Mouse (Mus musculus) cortical plate, adult 2 months (tissue): ENCODE results near the gene Gm44965. TPM values are rescaled to one million over a fixed set of nuclear protein-coding genes. Genes with fewer than 3 reads are reported as not detected.

Experiments
- H3K27ac ChIP-seq: fragments of 200-500 bp; 2 replicates; pipeline ENCODE4 v1.5.1; 2012; ENCODE audit warnings: low read length, control low read depth, inconsistent platforms; ENCODE audit not compliant: insufficient read depth
- H3K4me1 ChIP-seq: fragments of 200-500 bp; 2 replicates; pipeline ENCODE4 v1.6.1; 2011; ENCODE audit warnings: low read length; ENCODE audit not compliant: control insufficient read depth, insufficient read depth
- H3K4me3 ChIP-seq: fragments of 200-500 bp; 2 replicates; pipeline ENCODE4 v1.5.1; 2011; ENCODE audit warnings: mild to moderate bottlenecking, low read length, control low read depth; ENCODE audit not compliant: insufficient read depth
- CTCF ChIP-seq: fragments of 200-500 bp; IDR thresholded peaks from 2 replicates; pipeline ENCODE4 v1.5.1; 2011; ENCODE audit warnings: mild to moderate bottlenecking, control low read depth, low read length; ENCODE audit not compliant: insufficient read depth; ENCODE audit errors: extremely low read depth
- POLR2A ChIP-seq: fragments of 200-500 bp; IDR thresholded peaks from 2 replicates; pipeline ENCODE4 v1.6.1; 2011; ENCODE audit warnings: mild to moderate bottlenecking, low read length, control low read depth; ENCODE audit not compliant: insufficient read depth; ENCODE audit errors: extremely low read depth
- polyA plus RNA-seq: library from polyadenylated mRNA; depleted of rRNA; stranded (reverse); fragments of >200 nt; gene quantifications from 2 replicates; pipeline ENCODE4 v1.2.3, GENCODE M21; 2012

The Gm44965 gene
- polyA plus RNA-seq, 1 experiment: 0.56 TPM

GRCm38 (mm10) chr6:48594043-48594738, 450 bp downstream of the Gm44965 start:
- H3K27ac ChIP-seq: peak overlapping the region; percentile 99
- H3K4me3 ChIP-seq: peak overlapping the region; percentile 65
- peaks cover 2% of the 10 kb centered on the region; the same call in 1 of the 2 replicates for H3K4me1 ChIP-seq
- TF ChIP-seq CTCF (no peak), POLR2A (peak; percentile 58; the same call in 1 of the 2 replicates)

- Histone ChIP-seq H3K27ac (no peak overlapping the region), H3K4me1 (peaks cover 2% of the 10 kb centered on the region; the same call in 1 of the 2 replicates), H3K4me3 (peak overlapping the region; percentile 65; the same call in 1 of the 2 replicates)
- TF ChIP-seq CTCF (no peak), POLR2A (no peak)
Measured at GRCm38 (mm10) chr6:48595278-48595677, 1.5 kb downstream of the Gm44965 start.

GRCm38 (mm10) chr6:48596545-48597232, 2.9 kb downstream of the Gm44965 start:
- Histone ChIP-seq H3K27ac (no peak overlapping the region), H3K4me1 (peaks cover 4% of the 10 kb centered on the region; the same call in 1 of the 2 replicates), H3K4me3 (no peak overlapping the region)
- TF ChIP-seq CTCF: no peak
- no peak for TF ChIP-seq POLR2A

DNA sequence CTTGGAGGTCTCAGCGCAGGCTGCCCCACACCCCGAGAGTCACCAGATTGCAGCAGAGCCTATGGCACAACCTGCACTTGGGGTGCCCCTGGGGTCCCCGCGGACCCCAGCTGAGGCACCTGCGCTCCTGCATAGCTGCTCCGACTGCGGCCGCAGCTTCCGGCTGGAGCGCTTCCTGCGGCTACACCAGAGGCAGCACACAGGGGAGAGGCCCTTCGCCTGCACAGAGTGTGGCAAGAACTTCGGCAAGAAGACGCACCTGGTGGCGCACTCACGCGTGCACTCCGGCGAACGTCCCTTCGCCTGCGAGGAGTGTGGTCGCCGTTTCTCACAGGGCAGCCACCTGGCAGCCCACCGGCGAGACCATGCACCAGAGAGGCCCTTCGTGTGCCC, 3.5 kb downstream of the Gm44965 start:
- Histone ChIP-seq H3K4me3 (no peak overlapping the region), H3K27ac (no peak overlapping the region), H3K4me1 (peaks cover 4% of the 10 kb centered on the region; the same call in 1 of the 2 replicates)
- TF ChIP-seq POLR2A (no peak), CTCF (no peak)

DNA sequence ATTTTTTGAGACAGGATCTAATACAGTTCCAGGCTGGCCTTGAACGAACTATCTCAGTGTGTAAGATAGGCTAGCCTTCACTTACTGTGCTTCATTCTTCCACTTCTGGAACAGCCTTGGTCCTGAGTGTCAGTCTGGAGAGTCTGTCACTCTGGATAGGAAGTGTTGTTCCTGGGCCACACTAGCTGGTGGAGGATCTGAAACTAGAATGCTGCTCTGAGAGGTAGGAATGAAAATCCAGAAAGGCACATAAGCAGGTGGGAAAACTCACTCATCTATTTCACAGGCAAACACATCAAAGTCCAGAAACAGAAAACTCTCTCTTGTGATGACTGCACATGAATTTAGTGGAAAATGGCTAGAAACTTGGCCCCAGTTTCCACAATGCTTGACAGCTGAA, 6.9 kb downstream of the Gm44965 start:
- Histone ChIP-seq H3K4me1 (peaks cover 3% of the 10 kb centered on the region; the same call in 1 of the 2 replicates), H3K27ac (peak overlapping the region; percentile 55; the same call in 1 of the 2 replicates), H3K4me3 (no peak overlapping the region)
- TF ChIP-seq CTCF (no peak), POLR2A (no peak)

GRCm38 (mm10) chr6:48601271-48602079, 7.7 kb downstream of the Gm44965 start, which contains the start of gene Zfp775:
Gene Zfp775 (plus strand): TSS chr6:48602063.
- Histone ChIP-seq H3K4me3 (peak within 1 kb of the TSS; percentile 66), H3K27ac (peak within 1 kb of the TSS; percentile 82), H3K4me1 (peaks cover 3% of the 10 kb centered on the region; the same call in 1 of the 2 replicates)
- peak; percentile 72; the same call in 1 of the 2 replicates for TF ChIP-seq POLR2A
- TF ChIP-seq CTCF: no peak

DNA sequence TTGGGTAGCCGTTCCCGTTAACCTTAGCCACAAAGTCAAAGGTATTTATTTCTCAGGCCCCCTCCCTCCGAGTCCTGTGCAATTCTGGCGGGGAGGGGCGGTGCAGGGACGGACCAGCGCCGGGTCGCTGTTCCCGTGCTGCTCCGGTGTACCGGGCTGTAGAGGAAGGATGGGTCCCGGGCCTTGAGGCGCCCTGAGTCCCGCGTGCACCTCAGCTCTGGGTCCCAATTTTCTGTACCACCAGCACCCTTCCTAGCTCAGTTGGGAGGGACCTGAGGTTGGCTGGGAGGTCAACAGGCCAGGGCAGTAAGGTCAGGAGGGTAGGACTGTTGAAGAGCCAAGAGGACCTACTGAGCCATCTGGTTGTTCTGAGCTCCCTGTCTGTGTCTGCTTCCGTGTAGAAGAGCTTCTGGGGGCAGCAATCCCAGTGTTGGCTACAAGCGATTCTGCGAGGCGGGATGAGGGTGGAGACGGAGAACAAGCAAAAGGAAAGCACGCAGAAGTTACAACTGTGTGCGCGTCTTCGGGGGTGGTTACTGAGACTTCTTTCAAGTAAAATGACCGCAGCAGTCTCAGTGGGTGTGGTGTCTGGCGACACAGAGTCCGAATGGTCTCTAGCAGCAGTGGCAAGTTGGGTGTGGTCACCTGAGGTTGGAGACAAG, 8.5 kb downstream of the Gm44965 start:
- Histone ChIP-seq H3K4me1 (peaks cover 3% of the 10 kb centered on the region; the same call in 1 of the 2 replicates), H3K27ac (peak overlapping the region; percentile 82), H3K4me3 (peak overlapping the region; percentile 66)
- TF ChIP-seq CTCF (no peak), POLR2A (peak; percentile 49; the same call in 1 of the 2 replicates)

DNA sequence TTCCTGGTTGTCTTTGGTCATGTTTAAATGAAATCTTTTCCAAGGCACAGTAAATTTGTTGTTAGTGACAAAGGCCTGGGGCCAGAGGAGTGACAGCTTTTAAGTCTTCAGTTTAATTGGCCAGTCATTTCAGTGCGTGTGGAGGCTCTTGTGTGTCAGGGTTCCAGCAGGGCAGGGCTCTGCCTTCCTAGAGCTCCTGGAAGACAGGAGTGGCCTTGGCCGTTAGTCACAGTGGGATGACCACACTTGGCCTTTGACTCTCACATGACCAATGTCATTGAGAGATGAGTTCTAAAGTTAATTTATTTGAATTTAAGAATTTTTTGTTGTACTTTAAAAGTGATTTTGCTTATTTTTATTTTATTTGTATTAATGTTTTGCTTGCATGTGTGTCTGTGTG, 14.4 kb downstream of the Gm44965 start:
- Histone ChIP-seq H3K27ac (no peak overlapping the region), H3K4me3 (no peak overlapping the region)
- TF ChIP-seq CTCF: no peak
- TF ChIP-seq POLR2A: no peak

More for the DNA sequence above, 14.4 kb downstream of the Gm44965 start:
- no peaks in the 10 kb centered on the region for H3K4me1 ChIP-seq
